Mouse (Mus musculus) thymus, adult 2 months (tissue): ENCODE results near the gene Glp2r.

Source experiments
- CTCF ChIP-seq: fragments of 200-500 bp; IDR thresholded peaks from 2 replicates; pipeline ENCODE4 v1.5.1; 2012; ENCODE audit warnings: mild to moderate bottlenecking, control low read depth, low read length, moderate library complexity, borderline replicate concordance; ENCODE audit not compliant: control insufficient read depth, poor library complexity, insufficient read depth; ENCODE audit errors: extremely low read depth
- POLR2A ChIP-seq: fragments of 200-500 bp; IDR thresholded peaks from 2 replicates; pipeline ENCODE4 v1.6.1; 2012; ENCODE audit warnings: mild to moderate bottlenecking, low read length, control low read depth, moderate library complexity; ENCODE audit not compliant: control insufficient read depth, poor library complexity, insufficient read depth; ENCODE audit errors: extremely low read depth

- TF ChIP-seq CTCF (no peak), POLR2A (no peak)
These were observed 114.1 kb downstream of the Glp2r start for GRCm38 (mm10) chr11:67656811-67657210.
